Mouse (Mus musculus): ENCODE measurements around the gene Itsn1.

Itsn1 gene

DNA sequence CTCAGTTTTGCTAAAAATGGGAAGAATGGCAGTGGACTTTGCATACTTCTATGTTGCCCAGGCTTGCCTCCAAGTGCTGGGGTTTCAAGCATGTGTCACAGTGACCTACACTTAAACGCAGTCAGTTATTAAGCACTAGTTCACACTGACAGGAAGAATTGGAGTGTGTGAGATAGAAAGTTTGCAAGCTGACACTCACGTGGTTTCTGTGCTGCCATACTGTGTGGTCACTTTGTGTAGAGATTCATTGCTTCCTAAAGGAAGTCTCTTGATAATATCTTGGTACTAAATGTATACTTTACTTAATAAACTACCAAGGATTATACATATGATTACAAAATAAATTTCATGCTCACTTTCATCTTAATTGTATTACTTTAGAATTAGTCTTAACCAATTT, 3.7 kb downstream of the Itsn1 start:
- no peak for DNase-seq

DNA sequence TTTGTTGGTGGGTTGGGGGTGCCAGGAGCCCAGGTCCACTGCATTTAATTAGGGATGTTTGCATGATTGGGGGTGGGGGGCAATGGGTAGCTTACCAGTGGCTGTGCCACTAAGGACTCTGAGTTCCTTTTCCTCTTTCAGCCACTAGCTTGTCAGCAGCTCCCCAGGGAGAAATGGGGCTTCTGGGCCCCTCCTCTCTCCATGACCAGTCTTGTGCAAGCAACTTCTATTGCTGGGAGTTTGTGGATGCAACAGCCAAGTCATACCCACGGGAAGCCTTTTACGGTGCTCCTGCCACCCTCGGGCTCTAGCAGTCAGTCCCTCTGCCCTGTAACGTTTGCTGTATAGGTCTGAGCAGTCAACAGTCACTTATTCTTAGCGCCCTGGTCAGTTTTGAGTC, 5.7 kb downstream of the Itsn1 start:
- DNase-seq, result no peak

DNA sequence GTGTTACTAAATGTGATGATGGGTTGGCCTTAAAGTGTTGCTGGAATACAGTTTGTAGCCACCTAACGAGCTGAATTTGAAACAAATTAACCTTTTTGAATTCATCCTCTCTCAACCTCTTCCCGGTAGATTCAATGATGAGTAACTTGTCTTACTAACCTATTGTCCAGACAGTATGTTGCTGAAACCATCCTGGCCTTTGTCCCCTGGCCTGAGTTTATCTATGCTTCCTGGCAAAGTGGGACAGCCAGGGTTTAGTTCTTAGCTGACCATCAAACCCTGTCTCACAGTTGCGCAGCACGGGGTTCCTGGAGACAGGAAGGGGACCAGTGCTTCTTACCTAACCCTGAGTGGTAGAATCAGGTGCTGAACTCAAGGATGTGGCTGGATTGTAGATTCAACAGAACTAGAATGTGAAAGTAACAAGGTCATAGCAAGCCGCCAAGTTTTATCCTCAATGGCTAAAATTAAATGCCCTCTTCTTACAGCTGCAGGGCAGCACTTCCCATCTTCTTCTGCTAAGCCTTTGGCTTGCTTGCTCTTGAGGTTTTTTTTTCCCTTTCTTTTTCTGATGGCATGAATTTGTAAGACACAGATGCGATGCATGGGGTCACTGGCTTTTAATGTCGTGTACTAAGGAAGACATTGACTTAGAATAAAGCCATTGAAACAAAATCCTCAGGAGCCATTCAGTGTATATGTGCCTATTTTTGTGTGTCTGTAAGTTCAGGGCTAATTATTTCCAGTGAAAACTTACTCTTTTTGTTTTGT, 7.2 kb downstream of the Itsn1 start:
- no peak for DNase-seq

DNA sequence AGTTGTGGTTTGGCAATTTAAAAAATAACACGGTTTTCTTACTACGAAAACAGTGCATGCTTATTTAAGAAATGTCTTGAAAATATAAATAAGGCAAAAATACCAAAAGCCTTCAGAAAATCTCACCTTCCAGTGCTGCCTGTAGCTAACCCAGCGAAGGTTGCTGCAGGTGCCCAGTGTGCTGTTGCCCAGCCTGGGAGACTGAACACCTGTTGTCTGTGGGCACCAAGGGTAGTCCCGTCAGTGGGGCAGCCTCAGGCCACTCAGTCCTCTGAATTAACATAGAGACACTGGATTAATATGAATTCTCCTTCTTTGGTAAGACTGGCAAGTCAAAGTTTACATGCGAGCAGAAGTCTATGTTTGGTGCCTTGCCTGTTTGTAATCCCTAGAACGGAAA, 9.4 kb downstream of the Itsn1 start:
- no peak for DNase-seq

DNA sequence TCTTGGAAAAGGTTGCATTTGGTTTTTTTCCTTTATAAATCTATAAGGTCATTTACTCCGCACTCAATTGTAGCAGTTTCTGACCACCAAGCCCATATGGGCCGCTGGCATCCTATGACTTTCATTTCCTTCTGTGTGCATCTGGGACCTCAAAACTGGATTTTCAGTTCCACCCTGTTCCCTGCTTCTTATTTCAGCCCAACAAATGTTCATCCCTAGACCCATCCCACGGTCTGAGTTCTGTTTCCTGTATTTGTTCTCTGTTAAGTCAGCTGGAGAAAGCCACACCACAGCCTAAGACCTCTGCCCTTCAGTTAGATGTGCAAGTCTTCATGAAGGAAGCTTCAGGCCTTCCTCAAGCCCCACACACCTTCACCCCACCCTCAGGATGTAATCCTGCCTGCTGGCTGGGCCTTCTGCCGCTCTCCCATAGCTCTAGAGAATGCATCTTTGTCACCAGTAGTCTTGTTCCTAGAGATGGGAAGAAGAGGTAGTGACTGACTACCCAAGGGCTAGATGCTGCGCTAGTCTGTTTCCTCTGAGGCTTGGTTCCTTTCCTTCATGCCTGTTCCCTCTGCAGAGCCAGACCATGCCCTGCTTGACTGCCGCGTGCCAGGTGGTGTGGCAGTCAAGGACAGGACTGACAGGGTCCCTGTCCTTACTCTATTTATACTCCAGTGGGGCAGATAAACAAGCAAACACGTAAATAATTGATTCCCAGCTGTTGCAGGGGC, 11.3 kb downstream of the Itsn1 start:
- DNase-seq, result no peak

DNA sequence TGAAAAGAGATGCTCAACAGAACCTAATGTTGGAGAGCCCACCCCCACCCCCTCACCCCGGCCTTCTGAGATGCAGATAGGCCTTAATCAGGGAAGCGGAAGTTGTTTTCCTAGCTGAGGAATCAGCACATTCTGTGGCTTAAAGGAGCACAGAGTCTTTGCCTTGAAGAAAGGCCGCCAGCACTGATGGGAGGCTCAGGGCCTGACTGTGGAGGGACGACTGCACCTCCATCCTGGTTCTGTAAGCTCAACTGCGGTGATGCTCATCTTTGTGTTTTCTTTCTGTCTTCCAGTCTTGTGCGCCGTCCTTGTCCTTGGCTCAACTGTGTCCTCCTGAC, 11.8 kb downstream of the Itsn1 start:
- DNase-seq, result no peak

DNA sequence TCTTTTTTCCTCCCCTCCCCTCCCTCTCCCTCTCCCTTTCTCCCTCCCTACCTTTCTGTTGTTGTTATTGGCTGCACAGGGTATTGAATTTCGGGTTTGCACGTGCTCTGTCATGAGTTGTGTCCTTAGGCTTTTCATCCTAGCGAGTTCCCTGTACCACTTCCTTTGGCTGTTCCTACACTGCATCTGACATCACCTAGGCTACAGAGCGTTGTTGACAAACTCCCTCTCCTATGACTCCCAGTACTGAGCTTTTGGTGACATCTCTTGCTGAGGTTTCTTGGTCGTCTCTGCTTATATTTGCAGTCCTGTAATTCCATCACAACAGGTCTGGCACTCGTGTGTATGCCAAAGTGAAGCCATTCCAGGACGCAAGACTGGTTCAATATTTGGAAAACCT, 14.0 kb downstream of the Itsn1 start:
- DNase-seq, result no peak

DNA sequence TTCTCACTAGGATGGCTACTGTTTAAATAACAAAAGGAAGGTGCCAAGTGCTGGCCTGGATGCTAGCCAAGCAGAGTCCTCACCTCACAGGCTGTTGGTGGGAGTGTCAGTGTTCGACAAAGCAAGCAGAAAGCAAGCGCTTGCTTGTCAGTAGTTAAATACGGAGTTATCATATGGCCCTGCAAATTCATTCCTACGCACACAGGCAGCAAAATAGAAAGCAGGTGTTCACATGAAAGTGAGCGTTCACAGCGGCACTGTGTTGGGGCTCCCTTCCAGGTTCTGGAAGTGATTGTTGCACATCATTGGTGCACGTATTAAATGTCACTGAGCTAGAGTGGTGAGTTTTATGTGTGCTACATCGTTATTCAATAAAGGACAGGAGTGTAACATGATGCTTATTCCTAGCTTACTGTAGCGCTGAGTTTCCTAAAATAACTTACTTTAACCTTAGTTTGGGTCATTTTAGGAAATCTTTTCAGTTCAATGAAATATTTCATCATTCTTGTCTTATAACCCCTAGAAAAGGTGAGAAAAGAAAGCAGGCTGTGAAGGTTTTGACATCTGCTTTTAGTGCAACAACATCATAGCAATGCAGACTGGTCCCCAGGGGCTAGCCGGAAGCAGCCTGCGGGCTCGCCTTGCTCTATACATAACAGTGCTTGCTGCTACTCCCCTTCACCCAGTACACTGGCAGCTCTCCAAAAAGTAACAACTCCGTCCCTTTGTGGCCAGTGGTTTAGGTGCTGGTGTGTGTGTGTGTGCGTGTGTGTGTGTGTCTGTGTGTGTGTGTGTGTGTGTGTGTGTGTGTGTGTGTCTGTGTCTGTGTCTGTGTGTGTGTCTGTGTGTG, 17.2 kb downstream of the Itsn1 start:
- DNase-seq, result peak; percentile 53

DNA sequence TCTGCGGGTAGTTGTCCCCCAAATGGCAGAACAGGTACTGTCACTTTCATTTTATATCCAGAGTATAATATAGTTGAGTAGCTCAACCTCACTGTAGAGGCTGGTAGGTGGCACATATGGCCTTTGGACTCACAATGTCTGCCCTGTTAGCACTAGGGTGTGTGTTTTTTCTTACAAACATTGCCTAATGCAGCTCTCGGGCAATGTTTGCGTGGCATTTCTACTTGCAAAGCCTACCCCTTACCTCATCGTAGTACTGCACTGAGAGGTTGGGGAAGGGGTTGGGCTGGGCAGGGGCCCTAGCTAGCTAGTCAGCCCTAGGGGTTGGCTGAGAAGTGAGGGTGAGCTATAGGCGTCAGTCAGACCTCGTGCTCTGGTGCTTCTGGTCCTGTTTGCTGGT, 18.5 kb downstream of the Itsn1 start:
- no peak for DNase-seq

DNA sequence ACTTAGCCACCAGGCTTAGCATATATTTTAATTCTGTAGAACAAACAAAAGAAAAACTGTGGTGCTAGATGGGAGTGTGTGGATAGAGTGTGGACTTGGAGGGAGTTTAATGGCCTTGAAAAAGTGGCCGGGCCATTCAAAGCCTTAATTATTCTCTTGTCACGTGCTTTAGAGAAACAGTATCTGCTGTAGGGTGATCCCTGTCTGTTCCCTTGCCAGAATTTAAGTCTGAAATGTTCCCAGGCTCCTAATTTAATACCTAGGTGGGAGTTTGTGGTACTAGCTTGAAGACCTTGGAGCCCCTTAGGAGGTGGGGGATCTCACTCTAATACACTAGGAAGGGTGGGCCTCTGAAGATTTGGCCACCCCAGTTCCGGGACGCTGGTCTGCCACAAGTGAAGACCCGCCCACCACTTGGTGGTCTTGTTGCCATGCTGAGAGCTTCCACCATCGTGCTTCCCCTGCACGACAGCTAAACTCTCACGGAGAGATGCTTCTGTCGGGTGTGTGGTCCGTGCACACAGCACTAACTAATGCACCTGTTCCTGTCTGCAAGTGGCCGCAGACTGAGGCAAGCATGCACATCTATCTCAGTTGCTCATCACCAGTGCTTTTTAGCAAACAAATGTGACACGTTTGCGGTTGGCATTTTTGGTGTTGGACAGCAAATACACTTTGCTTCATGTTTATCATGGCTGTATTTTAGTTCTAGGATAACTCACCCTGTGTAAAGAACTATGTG, 22.7 kb downstream of the Itsn1 start:
- no peak for DNase-seq

DNA sequence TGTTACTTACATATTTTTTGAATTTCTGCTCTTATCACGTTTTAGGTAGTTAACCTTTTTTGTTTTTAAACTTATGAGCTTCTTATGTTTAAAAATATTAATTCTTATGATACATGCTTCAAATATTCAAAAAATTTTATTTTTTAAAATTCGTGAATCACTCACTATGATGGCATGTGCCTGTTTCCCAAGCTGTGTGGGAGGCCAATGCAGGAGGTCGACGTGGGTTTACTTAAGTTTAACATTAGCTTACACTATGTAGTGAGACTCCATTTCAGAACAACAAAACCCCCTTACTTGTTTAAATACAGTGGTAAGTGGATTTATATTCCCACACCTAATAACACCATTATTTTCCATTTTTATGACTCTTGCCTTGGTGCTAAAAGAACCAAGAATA, 24.5 kb downstream of the Itsn1 start:
- no peak for DNase-seq

DNA sequence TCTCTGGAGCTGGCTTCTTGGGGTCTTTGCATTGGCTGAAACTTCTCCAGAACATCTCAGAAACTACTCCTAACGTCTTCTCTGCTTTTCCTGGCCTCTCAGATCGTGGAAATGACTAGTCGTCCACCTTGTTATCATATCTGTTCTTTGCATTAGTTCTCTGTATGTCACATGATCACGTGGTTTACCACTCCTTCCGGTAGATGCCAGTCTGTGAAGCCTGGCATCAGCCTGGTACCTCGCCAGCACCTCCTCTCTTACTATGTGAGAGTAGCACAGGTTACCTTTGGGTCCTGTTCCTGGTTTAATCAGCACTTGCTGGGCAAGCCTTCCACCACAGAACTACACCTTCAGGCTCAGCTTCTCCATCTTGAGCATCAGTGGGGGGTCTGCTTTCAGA, 25.9 kb downstream of the Itsn1 start:
- DNase-seq, result no peak

DNA sequence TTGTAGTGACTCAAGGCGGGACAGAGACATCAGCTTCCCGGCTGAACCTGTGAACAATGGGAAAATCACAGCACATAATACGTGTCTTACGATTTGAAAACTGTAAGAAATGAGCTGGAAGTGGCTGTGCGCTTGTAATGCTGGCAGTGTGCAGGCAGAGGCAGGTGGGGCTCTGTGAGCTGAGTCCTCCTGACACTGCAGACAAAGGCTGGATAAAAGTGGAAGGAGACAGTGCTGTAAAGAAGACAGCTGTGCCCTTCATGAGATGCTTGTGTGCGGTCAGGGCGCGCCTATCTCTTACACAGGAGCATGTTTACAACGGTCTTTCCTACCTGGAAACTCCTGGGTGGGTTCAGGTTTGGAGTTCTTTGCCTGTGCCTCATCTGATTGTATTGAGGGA, 32.1 kb downstream of the Itsn1 start:
- no peak for DNase-seq

DNA sequence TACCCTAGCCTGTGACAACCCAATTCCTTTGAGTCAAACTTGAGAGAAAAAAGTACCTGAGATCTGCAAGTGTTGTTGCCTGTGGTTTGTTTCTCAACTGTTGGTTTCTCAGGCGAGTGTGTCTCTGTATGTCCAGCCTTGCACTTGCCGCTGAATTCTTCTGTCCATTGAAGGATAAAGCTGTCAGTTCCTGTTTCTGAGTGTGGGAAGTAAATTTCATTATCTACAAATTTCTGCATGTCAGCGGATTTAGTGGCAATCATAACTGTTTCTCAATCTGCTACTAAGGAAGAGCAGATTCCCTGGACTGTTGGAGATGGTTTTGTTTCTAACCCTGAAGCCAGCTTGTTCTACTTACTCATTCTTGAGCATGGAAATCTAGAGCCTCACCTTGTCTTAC, 32.7 kb downstream of the Itsn1 start:
- no peak for DNase-seq

DNA sequence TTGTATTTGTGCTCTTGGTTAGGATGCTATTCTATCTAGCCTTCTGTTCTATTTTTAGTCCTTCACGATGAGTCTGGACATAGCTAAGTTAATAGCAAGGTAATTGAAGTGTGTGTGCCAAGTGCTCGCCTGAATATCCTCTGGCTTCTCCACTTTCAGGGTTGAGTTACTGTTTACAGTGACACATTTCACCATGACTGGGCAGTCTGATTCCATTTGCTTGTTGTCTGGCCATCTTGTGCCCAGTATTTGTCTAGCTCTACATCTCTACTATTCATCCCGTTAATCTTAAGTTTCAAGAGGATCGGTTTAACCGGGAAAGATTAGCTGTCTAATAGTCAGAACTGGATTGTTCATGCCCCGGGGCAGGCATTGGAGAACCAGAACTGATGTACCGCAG, 33.4 kb downstream of the Itsn1 start:
- no peak for DNase-seq

DNA sequence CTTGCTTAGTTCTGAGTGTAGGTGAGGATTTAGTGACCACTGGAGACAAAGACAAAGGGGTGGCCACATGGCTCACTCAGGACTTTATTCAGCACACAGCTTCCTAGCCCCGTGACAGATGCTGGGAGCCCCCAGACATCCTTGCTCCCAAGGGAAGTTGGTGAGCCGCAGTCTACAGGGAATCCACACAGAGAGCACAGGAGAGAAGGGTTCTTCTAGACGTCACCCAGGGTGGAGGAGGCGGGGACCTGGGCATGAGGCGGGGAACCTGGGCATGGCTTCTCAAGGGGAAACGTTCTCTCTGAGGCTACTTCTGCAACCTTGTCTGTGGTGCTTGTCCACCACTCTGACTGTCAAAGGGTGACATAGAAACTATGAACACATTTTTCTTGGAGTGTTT, 34.9 kb downstream of the Itsn1 start:
- peak; percentile 23 for DNase-seq

DNA sequence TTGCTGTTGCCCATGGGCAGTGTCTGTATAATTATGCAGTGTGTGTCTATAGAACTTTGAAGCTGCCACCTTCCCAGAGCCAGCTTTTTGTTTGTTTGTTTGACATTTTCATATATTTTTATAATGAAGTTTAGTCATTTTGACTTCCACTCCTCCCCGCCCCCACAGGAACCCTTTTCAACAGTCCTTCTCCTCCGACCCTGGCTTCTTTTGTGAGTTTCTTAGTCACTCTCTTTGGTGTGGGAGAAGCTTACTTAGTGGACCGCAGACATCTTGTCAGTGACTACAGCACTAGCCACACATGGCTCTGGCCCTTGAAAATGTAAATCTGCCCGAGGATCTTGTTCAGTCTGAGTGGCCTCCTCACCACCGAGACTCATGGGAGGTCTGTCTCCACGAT, 35.3 kb downstream of the Itsn1 start:
- DNase-seq, result no peak

DNA sequence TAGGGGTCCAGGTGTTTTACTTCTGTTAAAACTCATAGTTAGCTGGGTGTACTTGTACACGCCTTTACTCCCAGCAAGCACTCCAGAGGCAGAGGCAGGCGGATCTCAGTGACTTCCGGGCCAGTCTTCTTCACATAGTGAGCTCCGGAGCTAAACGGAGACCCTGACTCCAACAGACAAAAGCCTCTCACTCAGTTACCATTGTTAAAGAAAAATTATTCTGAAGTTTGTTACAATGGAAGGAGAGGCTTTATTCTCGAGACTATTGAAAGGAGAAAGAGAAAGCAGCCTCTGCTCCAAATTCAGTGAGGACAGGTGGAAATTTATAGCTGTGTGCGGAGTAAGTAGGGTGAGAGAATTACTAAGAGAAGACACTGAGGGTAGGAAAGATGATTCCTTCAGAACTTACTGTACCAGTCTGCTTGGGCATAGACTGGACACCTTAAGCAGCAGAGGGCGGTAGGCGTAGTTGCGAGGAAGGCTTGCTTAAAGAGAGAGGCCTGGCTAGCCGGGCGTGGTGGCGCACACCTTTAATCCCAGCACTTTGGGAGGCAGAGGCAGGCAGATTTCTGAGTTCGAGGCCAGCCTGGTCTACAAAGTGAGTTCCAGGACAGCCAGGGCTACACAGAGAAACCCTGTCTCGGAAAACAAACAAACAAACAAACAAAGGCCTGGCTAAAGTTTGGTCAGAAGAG, 36.2 kb downstream of the Itsn1 start:
- no peak for DNase-seq

DNA sequence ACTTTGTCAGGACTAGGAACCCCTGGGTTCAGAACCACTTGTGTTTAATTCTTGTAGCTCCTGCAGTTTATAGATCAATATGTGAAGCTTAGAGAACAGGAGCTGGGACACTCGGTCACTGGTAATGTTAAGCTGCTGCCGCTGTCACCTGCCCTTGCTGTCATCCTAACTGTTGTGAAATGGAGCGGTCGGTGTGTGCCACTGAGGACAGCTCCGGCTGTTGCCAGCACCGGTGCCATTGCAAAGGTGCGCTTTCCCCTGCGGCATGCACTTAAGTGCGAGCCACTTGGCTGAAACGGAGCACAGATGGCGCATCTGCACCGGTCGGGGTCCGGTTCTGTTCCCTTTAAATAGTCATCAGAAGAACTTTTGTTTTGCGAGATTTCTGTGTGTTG, 36.7 kb downstream of the Itsn1 start:
- no peak for DNase-seq

DNA sequence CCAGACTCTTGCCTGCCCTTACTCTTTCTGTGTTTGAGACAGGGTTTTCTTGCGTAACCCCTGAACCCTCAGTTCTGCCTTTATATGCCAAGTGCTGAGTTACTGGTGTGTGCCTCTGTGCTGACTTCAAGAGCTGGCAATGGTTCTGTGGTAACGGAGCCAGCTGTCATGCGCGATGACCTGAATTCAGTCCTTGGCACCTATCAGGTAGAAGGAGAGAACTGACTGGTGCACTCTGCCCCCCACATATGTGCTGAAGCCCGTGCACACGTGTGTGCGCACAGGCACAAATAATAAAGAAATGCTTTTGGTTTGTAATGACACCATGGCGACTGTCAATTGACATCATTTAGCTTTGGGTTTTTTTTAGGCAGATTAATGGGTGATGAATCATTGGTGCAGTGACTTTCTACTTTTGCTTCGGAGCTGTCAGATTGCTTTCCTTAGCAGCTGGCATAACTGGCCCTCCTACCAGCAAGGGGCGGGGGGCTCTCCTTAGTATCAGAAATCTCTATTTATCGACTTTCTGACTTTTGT, 38.2 kb downstream of the Itsn1 start:
- DNase-seq, result no peak

DNA sequence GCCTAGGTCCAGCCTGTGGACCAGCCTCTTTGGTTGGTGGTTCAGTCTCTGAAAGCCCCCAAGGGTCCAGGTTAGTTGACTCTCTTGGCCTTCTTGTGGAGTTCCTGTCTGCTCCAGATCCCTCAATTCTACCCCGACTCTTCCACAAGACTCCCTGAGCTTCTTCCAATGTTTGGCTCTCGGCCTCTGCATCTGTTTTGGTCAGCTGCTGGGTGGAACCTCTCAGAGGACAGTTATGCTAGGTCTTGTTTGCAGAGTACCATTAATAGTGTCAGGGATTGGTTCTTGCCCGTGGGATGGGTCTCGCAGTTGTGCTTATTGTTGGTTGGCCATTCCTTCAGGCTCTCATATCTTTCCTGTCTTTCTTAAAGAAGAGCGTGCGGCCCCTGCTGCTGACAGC, 39.5 kb downstream of the Itsn1 start:
- DNase-seq, result no peak

DNA sequence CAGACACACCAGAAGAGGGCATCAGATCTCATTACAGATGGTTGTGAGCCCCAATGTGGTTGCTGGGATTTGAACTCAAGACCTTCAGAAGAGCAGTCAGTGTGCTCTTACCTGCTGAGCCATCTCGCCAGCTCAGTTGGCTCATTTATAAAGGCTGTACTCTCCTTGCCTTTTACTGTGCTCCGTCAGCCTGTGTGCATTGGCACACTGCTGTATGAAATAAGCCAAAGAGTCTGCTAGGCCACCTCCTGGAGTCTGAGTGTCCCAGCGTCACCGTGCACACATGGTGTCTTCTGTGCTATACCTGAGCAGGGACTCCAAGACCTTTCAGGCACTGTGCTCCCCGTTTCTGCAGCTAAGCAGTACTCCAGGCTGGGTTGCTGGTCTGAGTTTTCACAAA, 40.8 kb downstream of the Itsn1 start:
- no peak for DNase-seq
